Comparison of ENCODE assay signal across 16 mouse cellular contexts in genomic region chr1:175207004-175207403, GRCm38 (mm10).
"Had no signal": no experiment of that assay in that cellular context is flagged by ENCODE, and none has a peak within 500 bp of the region (broad histone marks: within the 10 kb centered on the region; RNA-seq: fewer than 3 reads in every experiment).

No protein-coding gene starts in this region.

- H3K27ac ChIP-seq: neural tube, embryonic 13.5 days; neural tube, embryonic 15.5 days; stomach, embryonic 15.5 days; stomach, postnatal 0 days had no signal

- H3K4me1 ChIP-seq: neural tube, embryonic 13.5 days; neural tube, embryonic 15.5 days; stomach, embryonic 15.5 days had no signal

- H3K4me3 ChIP-seq: neural tube, embryonic 13.5 days; neural tube, embryonic 15.5 days; stomach, embryonic 15.5 days had no signal

- H3K27me3 ChIP-seq: neural tube, embryonic 13.5 days; neural tube, embryonic 15.5 days; stomach, embryonic 15.5 days had no signal

- H3K36me3 ChIP-seq: neural tube, embryonic 13.5 days; neural tube, embryonic 15.5 days; stomach, embryonic 15.5 days had no signal

- H3K9ac ChIP-seq: neural tube, embryonic 13.5 days; neural tube, embryonic 15.5 days; stomach, embryonic 15.5 days had no signal

- H3K9me3 ChIP-seq: neural tube, embryonic 13.5 days; neural tube, embryonic 15.5 days; stomach, embryonic 15.5 days had no signal

- DNase-seq: retina, postnatal 1 day; right cerebral cortex, adult 18-20 months; right cerebral cortex, postnatal 14 days; right cerebral cortex, postnatal 25 days; right cerebral cortex, postnatal 4 days; spleen, adult 18-20 months; thymus, adult 18-20 months; thymus, adult 2 months; thymus, postnatal 14 days; thymus, postnatal 25 days; thymus, postnatal 36 days; thymus, postnatal 4 days had no signal

- H3K4me2 ChIP-seq: neural tube, embryonic 13.5 days; neural tube, embryonic 15.5 days; stomach, embryonic 15.5 days had no signal
